Mouse (Mus musculus) liver, embryonic 14.5 days (tissue): ENCODE data around the gene Rep15.

ENCODE experiments used
- CTCF ChIP-seq: IDR thresholded peaks from 2 replicates; pipeline ENCODE4 v1.5.1; 2016; ENCODE audit warnings: antibody characterized with exemption, low read depth, control low read depth
- EP300 ChIP-seq: IDR thresholded peaks from 2 replicates; pipeline ENCODE4 v1.6.1; 2016; ENCODE audit warnings: antibody characterized with exemption, low read depth

DNA sequence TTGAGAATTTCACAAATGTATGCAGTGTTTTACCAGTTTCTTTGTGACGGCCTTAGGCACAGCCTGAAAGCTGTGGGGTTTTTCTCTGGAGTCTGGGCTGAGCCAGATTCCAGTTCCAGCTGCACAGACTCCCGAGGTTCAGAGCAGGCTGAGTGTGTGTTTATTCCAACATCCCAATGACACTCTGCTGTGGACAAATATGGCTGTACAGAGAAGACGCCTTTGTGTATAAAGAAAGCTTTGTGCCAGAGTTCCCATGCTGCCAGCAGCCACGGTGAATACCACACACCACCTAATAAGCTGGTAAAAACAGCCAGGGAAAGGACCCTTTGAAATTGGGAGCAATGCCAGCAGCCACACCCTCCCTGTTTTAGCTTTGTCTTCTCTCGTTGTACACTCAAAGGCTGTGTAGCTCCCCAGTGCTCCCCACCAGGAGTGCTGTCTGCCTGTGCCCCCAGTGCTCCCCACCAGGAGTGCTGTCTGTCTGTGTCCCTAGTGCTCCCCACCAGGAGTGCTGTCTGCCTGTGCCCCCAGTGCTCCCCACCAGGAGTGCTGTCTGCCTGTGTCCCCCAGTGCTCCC lies 43.5 kb downstream of the Rep15 start:
- TF ChIP-seq EP300 (no peak), CTCF (no peak)
